Mouse (Mus musculus) limb, embryonic 11.5 days (tissue): ENCODE results near the gene Llph. TPM values are rescaled to one million over a fixed set of nuclear protein-coding genes. Genes with fewer than 3 reads are reported as not detected.

Source experiments
- ATAC-seq: fragments of 200-750 bp; cut with Nextera tagmentation; 2 replicates; pipeline ENCODE4 v1.8.0; 2017; ENCODE audit warnings: low read depth; ENCODE audit not compliant: insufficient number of reproducible peaks, low FRiP score, low TSS enrichment
- DNase-seq: peaks from one replicate; pipeline ENCODE4 v3.0.0-alpha.2; 2015; ENCODE audit warnings: low spot score
- H3K27ac ChIP-seq: fragments of 300-500 bp; sonication (generic); replicated peaks from 2 replicates; pipeline ENCODE4 v1.5.1; 2014; ENCODE audit warnings: low read depth, mild to moderate bottlenecking, low read length
- H3K27me3 ChIP-seq: fragments of 300-500 bp; sonication (generic); 2 replicates; pipeline ENCODE4 v1.6.1; 2014; ENCODE audit warnings: mild to moderate bottlenecking, low read length, mixed read lengths; ENCODE audit not compliant: control insufficient read depth, insufficient read depth
- H3K36me3 ChIP-seq: fragments of 300-500 bp; sonication (generic); 2 replicates; pipeline ENCODE4 v1.6.1; 2014; ENCODE audit warnings: mild to moderate bottlenecking, low read length, moderate library complexity, mixed read lengths; ENCODE audit not compliant: control insufficient read depth, insufficient read depth
- H3K4me1 ChIP-seq: fragments of 300-500 bp; sonication (generic); 2 replicates; pipeline ENCODE4 v1.6.1; 2014; ENCODE audit warnings: low read length, mixed read lengths; ENCODE audit not compliant: control insufficient read depth, insufficient read depth
- H3K4me2 ChIP-seq: fragments of 300-500 bp; sonication (generic); 2 replicates; pipeline ENCODE4 v1.6.1; 2014; ENCODE audit warnings: low read depth, mild to moderate bottlenecking, moderate library complexity; ENCODE audit not compliant: severe bottlenecking
- H3K4me3 ChIP-seq: fragments of 300-500 bp; sonication (generic); 2 replicates; pipeline ENCODE4 v1.5.1; 2014; ENCODE audit warnings: low read depth, low read length
- H3K9ac ChIP-seq: fragments of 300-500 bp; sonication (generic); 2 replicates; pipeline ENCODE4 v1.6.1; 2014; ENCODE audit warnings: mild to moderate bottlenecking, low read length
- H3K9me3 ChIP-seq: fragments of 300-500 bp; sonication (generic); 2 replicates; pipeline ENCODE4 v1.6.1; 2016; ENCODE audit warnings: low read length; ENCODE audit not compliant: control insufficient read depth
- WGBS: fragments of 180-500 bp; shearing (Covaris S2); extraction: QIAGEN DNeasy Blood & Tissue Kit; methylation state at CpG from one replicate; pipeline ENCODE4 v1.1.7; 2014; 5-methylcytosine and 5-hydroxymethylcytosine counted together
- polyA plus RNA-seq: library from polyadenylated mRNA; unstranded; fragments of >200 nt; fragmentation: Nextera tagmentation; extraction: Ambion mirVana; gene quantifications from 2 replicates; pipeline ENCODE4 v1.2.1, GENCODE M21; 2014

The Llph gene
- polyA plus RNA-seq, 1 experiment from 2014 or later = 64.1 TPM

DNA sequence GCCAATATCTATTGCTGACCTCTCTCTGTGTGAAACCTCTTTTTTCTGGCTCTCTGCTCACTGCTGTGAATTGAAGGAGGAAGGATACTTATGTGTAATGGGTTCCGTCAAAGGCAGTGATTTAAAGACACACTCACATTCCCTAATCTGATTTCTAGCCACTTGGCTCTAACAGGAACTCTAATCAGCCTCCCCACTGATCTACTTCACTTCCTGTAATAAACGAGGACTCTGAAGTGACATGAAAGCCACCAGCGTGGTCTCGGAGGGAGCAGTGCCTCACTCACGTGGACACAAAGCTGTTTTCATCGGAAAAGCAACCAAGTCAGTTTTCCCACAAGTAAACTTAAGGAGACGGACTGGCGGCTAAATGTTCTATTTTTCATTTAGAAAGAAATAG, 25.9 kb downstream of the Llph start:
- WGBS = 13% methylated on average over 8 of the region's 8 CpGs
- H3K27ac ChIP-seq = peak overlapping the region; percentile 44; the same call in 1 of the 2 replicates
- H3K4me1 ChIP-seq = peaks cover 13% of the 10 kb centered on the region

DNA sequence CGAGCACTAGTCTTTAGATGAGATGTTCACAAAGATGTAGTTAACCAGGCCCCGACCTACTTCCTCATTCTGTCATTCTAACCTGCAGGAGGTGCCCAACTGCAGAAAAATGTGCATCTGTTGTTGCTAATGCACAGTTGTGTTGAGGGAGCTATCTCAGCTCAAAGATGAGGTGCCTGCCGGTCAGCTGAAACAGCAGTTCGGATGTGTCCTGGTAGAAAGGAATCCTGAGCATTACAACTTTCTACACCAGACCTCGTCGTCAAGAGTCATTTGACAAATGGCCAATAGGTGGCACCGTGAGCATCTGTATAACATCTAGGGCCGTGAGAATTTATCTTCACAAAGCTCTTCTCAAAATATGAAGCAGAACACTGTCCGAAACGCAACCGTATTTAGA, 30.4 kb downstream of the Llph start:
- Histone ChIP-seq H3K27me3 (no peaks in the 10 kb centered on the region), H3K4me1 (peaks cover 6% of the 10 kb centered on the region), H3K9ac (no peak overlapping the region), H3K9me3 (no peaks in the 10 kb centered on the region), H3K27ac (no peak overlapping the region), H3K4me2 (no peak overlapping the region), H3K4me3 (no peak overlapping the region), H3K36me3 (no peaks in the 10 kb centered on the region)
- DNase-seq (peak; percentile 78), ATAC-seq (no peak)
- WGBS = 32% methylated on average over 11 of the region's 11 CpGs

More for the DNA sequence above, 25.9 kb downstream of the Llph start:
- H3K9ac ChIP-seq = no peak overlapping the region
- H3K36me3 ChIP-seq = no peaks in the 10 kb centered on the region
- H3K4me3 ChIP-seq = no peak overlapping the region
- no peaks in the 10 kb centered on the region for H3K9me3 ChIP-seq
- H3K4me2 ChIP-seq = no peak overlapping the region
- no peaks in the 10 kb centered on the region for H3K27me3 ChIP-seq
- DNase-seq (peak; percentile 58), ATAC-seq (no peak)

DNA sequence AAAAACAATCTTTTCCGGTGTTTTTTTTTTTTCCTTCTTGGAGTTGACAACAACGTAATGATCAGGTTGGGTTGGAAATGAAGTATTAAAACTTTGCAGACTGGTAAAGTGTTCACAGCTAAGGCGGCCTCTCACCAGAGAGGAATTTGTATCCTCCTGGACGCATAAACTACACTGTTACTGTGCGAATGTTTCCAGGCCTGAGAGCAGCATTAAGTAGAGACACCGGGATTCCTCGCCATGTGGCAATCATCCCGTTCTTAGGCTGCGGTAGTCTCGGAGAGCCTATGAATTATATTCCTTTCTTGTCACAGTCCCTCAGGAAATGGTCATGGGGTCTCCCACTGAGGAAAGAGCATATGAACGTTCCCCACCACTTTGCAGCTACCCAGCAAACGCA, 40.9 kb downstream of the Llph start:
- Histone ChIP-seq H3K4me3 (no peak overlapping the region), H3K27me3 (no peaks in the 10 kb centered on the region), H3K4me1 (peaks cover 18% of the 10 kb centered on the region), H3K4me2 (no peak overlapping the region), H3K36me3 (no peaks in the 10 kb centered on the region), H3K9ac (no peak overlapping the region), H3K27ac (no peak overlapping the region), H3K9me3 (peaks cover 2% of the 10 kb centered on the region; the same call in 1 of the 2 replicates)
- WGBS = 73% methylated on average over 12 of the region's 12 CpGs
- DNase-seq (no peak), ATAC-seq (no peak; the same call in 1 of the 2 replicates)

DNA sequence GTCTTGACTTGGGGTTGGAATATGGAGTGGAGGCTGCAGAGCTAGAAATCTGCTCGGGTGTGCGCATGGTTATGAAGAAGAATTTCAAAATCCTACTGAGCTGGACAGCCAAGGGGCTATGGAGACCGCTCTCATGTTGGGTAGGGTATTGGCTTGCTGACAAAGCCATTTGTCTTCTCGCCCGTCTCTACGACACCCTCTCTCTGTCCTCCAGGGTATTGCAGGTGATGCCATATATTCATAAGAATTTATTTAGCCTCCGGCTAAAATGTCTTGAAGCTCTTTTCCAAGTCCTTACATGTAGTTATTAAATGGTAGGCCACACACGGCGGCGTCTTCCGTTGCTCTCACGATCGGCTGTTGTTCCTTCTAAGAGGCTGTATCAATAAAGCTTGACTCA, 43.1 kb downstream of the Llph start:
- H3K4me1 ChIP-seq = peaks cover 23% of the 10 kb centered on the region

DNA sequence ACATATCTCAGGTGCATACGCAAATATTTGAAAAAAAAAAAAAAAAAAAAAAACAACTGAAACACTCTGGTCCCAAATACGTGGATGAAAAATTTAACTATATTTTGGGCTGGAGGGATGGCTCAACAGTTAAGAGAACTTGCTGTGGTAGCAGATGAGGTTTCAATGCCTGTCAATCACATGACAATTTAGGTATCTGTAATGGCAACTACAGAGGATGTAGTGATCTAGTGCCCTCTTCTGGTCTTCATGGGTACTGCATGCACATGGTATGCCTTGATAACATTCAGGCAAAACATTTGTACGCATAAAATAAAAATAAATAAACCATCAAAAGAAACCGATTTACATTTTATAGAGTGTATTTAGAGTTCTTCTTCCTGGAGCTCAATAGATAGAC, 43.9 kb downstream of the Llph start:
- Histone ChIP-seq H3K36me3 (no peaks in the 10 kb centered on the region), H3K9me3 (no peaks in the 10 kb centered on the region), H3K4me3 (no peak overlapping the region), H3K27ac (no peak overlapping the region; the same call in 1 of the 2 replicates), H3K4me1 (peaks cover 27% of the 10 kb centered on the region), H3K9ac (no peak overlapping the region), H3K4me2 (no peak overlapping the region), H3K27me3 (no peaks in the 10 kb centered on the region)
- ATAC-seq (no peak), DNase-seq (peak; percentile 77)
- WGBS = 71% methylated on average over 4 of the region's 4 CpGs

More for the DNA sequence above, 43.1 kb downstream of the Llph start:
- DNase-seq (no peak), ATAC-seq (no peak)
- no peaks in the 10 kb centered on the region for H3K27me3 ChIP-seq
- WGBS = 95% methylated on average over 13 of the region's 13 CpGs
- no peak overlapping the region for H3K4me2 ChIP-seq
- H3K9ac ChIP-seq = no peak overlapping the region
- H3K27ac ChIP-seq = no peak overlapping the region
- no peaks in the 10 kb centered on the region for H3K36me3 ChIP-seq
- peaks cover under 1% of the 10 kb centered on the region; the same call in 1 of the 2 replicates for H3K9me3 ChIP-seq
- no peak overlapping the region for H3K4me3 ChIP-seq

DNA sequence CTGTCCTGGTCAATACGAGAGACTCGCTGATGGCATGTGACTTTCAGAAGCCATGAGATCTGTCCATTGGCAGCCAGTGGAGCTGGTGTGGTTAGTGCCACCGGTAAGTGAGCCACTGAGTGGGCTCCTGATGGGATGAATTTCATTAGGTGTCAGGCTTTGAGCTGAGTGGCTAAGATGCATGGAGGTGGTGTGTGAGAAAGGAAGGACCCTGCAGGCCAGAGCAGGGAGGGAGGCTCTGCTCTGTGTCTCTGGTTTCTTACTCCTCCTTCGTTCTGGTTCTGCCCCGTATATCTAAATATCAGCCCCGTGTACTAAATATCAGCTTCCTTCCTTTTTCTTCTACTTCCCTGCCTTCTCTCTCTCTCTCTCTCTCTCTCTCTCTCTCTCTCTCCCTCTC, 44.4 kb downstream of the Llph start:
- H3K36me3 ChIP-seq = no peaks in the 10 kb centered on the region
- ATAC-seq (no peak), DNase-seq (no peak)
- no peaks in the 10 kb centered on the region for H3K9me3 ChIP-seq
- peaks cover 30% of the 10 kb centered on the region for H3K4me1 ChIP-seq
- WGBS = 68% methylated on average over 6 of the region's 6 CpGs
- H3K4me2 ChIP-seq = no peak overlapping the region
- no peak overlapping the region for H3K4me3 ChIP-seq
- no peak overlapping the region for H3K9ac ChIP-seq
- no peaks in the 10 kb centered on the region for H3K27me3 ChIP-seq
- peak overlapping the region; percentile 38; the same call in 1 of the 2 replicates for H3K27ac ChIP-seq

DNA sequence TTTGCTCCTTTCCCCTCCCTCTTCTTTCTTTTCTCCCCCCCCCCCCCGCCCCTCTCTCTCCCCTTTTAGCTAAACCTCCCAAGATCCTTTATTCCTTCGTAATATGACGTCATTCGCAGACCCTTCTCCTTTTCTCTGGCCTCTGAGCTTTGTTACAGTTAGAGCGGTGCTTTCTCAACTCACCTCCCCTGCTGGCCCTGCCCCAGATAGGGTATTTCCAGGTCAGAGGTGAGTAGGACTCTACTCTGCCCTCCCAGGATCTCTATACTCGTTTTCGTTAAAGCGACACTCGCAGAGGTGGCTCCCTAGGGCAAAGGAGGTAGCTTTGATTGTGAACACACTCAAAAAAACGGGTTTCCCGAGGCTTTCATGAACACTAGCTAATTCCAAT, 45.0 kb downstream of the Llph start:
- Histone ChIP-seq H3K9me3 (no peaks in the 10 kb centered on the region), H3K4me3 (no peak overlapping the region), H3K9ac (peak overlapping the region; percentile 22), H3K27ac (peak overlapping the region; percentile 79), H3K4me1 (peaks cover 32% of the 10 kb centered on the region), H3K4me2 (peak overlapping the region; percentile 29; the same call in 1 of the 2 replicates), H3K36me3 (no peaks in the 10 kb centered on the region), H3K27me3 (no peaks in the 10 kb centered on the region)
- ATAC-seq (peak; percentile 41; the same call in 1 of the 2 replicates), DNase-seq (no peak)
- WGBS = 8% methylated on average over 10 of the region's 11 CpGs

DNA sequence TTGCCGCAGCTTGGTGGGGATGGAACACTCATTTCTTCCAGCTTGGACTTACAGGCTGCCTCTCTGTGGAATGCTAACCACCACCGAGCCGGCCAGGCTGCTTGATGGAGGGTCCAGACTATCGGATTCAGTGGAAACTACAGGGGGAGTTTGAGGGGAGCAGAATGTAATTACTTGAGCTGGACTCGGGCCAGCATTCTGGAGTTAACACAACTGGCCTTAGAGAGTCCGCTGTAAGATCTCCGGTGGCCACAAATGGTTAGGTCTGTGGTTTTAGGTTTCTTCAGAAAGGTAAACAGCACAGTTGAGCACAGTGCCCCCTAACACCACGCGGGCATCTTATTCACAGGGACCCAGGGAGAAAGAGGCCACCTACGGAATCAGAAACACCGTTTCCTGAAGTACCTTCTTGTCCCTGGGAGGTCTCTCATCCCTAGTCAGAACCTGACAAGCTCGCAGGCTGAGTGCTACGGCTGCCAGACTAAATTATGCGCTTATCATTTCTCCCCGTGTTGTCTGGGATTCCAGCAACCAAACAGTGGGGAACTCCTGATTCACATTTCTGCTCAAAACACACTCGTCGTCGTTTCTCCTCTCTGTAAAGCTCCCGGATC, 45.5 kb downstream of the Llph start:
- H3K36me3 ChIP-seq = no peaks in the 10 kb centered on the region

More for the DNA sequence above, 45.5 kb downstream of the Llph start:
- Histone ChIP-seq H3K27me3 (no peaks in the 10 kb centered on the region), H3K4me1 (peaks cover 32% of the 10 kb centered on the region), H3K27ac (peak overlapping the region; percentile 79), H3K9me3 (no peaks in the 10 kb centered on the region), H3K4me2 (peak overlapping the region; percentile 29), H3K9ac (peak overlapping the region; percentile 22), H3K4me3 (no peak overlapping the region)
- peak; percentile 73 for DNase-seq
- peak; percentile 80 for ATAC-seq
- WGBS = 12% methylated on average over 19 of the region's 19 CpGs
